Mouse (Mus musculus) right cerebral cortex, adult 2 months (tissue): Measurements from ENCODE around the gene Mkrn1.
"Not testable (repeated sequence)": the region's sequence is repeated elsewhere in the genome, so short reads cannot be mapped to it uniquely, and the experiment has no call there.

Source experiments
- DNase-seq, 2 experiments: peaks; one replicate each; pipeline ENCODE4 v3.0.0; 2021 to 2022; ENCODE audit warnings: low spot score in 2 of 2

The Mkrn1 gene

DNA sequence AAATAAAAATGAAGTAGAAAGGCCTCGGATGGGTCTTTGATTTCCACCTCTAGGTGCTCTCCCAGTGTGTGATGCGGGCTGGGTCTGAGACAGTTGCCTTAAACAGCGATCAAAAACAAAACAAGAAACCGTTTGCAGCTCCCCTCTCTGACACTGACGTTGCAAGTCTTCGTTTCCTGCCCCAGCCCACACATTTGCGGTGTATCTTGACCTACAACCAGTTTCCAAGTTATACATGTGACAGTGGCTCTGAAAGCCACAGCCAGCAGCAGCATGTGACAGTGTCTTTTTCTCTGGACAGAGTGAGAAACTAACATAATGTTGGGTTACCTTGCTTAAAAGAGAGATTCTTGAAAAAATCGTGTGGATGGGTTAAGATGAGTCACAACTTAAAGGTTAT, 40.5 kb downstream of the Mkrn1 start:
- DNase-seq: no peak

DNA sequence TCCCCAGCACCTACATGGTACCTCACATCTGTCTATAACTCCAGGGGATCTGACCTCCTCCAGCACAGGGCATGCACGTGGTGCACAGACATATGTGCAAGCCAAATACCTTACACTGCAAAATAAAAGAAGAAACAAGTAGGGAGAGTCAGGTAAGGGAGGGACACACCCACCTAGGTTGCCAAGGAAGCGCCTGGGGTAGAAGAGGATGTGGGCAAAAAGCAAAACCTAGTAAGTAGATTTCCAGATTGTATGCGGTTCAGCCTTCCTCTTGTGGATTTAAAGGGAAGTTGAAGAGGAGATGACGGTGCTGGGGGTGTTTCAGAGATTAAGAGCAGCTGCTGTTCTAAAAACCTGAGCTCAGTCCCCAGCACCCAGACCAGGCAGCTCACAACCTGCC, 41.0 kb downstream of the Mkrn1 start:
- DNase-seq: no peak

DNA sequence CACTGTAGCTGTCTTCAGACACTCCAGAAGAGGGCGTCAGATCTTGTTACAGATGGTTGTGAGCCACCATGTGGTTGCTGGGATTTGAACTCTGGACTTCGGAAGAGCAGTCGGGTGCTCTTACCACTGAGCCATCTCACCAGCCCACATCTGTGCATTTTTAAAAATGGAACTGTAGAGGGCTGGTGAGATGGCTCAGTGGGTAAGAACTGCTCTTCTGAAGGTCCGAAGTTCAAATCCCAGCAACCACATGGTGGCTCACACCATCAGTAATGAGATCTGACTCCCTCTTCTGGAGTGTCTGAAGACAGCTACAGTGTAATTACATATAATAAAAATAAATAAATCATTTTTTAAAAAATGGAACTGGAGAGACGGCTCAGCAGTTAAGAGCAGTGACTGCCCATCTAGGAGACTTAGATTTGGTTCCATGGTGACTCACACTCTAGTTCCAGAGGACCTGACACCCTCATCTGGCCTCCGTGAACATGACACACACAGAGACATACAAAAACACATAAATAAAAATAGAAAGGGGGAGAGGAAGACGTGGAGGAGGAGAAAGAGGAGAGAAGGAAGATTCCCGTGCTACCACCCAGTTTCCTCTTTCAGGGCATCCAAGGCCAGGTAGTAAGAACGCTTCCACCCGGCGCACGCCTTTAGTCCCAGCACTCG, 42.0 kb downstream of the Mkrn1 start:
- not testable (repeated sequence) for DNase-seq

DNA sequence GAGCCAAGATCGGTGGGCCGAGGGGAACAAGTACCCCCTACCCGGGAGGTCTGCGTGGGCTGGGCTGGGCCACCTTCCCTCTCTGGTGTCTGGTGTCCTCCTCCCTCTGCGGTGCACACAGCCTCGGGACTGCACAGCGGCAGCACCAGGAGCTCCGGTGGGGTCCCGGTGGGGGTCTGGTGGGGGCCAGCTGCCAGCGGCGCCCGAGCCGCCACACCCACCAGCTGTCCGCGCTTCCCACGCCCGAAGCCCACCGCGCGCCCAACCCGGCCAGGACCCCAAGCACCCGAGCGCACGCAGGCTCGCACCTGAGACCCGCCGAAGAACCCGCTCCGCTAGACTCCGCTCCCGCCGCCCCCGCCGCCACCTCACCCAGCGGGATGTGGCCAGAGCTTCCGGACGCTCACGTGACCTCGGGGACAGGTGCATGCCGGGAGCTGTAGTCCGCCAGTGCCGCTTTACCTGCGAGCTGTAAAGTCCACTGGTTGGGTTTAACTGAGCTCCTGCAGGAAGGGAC, 42.9 kb downstream of the Mkrn1 start, which contains the start of gene Slc37a3:
Gene Slc37a3, minus strand, starts transcription at position 365 of the 517 bp plus-strand sequence.
- peak; percentile 90 to 92 for DNase-seq

GRCm38 (mm10) chr6:39376775-39377174, 43.5 kb downstream of the Mkrn1 start:
- no peak for DNase-seq

- DNase-seq: no peak
Measured at GRCm38 (mm10) chr6:39373301-39373955, 46.8 kb downstream of the Mkrn1 start.

DNA sequence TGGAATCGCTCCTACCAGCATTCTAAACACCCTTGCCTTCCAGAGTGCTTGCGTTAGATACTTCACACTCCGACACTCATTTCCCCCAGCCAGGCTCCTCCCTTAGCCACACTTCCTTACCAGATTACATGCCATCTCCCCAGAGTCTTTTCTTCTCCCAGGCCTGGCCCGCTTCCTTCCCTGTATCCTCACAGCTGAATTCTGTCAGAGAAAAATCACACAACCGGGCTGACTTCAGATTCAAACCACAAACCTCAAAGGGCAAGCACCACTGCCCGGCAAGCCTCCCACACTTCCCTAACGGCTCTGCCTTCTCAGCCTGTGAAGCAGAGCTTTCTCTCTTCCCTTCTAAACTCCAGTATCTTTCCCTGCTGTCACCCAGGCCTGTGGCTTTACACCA, 47.5 kb downstream of the Mkrn1 start:
- no peak for DNase-seq

GRCm38 (mm10) chr6:39372042-39372441, 48.2 kb downstream of the Mkrn1 start:
- DNase-seq: no peak

- DNase-seq: no peak
Measured at GRCm38 (mm10) chr6:39369631-39370030, 50.6 kb downstream of the Mkrn1 start.

- DNase-seq: no peak
Measured at GRCm38 (mm10) chr6:39362684-39363083, 57.6 kb downstream of the Mkrn1 start.

GRCm38 (mm10) chr6:39359207-39359606, 61.1 kb downstream of the Mkrn1 start:
- not testable (repeated sequence) for DNase-seq

GRCm38 (mm10) chr6:39348946-39349345, 71.3 kb downstream of the Mkrn1 start:
- DNase-seq: no peak

GRCm38 (mm10) chr6:39347880-39348814, 72.1 kb downstream of the Mkrn1 start:
- no peak for DNase-seq
